Mouse (Mus musculus): ENCODE measurements around the gene Cdca7l. TPM values are rescaled to one million over a fixed set of nuclear protein-coding genes. Genes with fewer than 3 reads are reported as not detected.

Gene Cdca7l
- polyA plus RNA-seq, 1 experiment from 2014 or later: 15.6 TPM

GRCm38 (mm10) chr12:117914613-117915245 lies 110.6 kb downstream of the Cdca7l start:
- Histone ChIP-seq H3K4me1 (replicated peaks) (no peaks in the 10 kb centered on the region), H3K9ac (no peak overlapping the region), H3K9me3 (replicated peaks) (no peaks in the 10 kb centered on the region), H3K36me3 (replicated peaks) (no peaks in the 10 kb centered on the region), H3K27me3 (no peaks in the 10 kb centered on the region), H3K4me3 (replicated peaks) (no peak overlapping the region), H3K4me2 (no peak overlapping the region), H3K27ac (replicated peaks) (no peak overlapping the region)
- WGBS (ENCODE audit: insufficient replicate concordance): 54% methylated on average over 10 of the region's 10 CpGs
- no peak for ATAC-seq (ENCODE audit: insufficient read depth)

GRCm38 (mm10) chr12:117915826-117916588 lies 111.9 kb downstream of the Cdca7l start:
- no peaks in the 10 kb centered on the region for H3K36me3 ChIP-seq (replicated peaks)
- H3K27ac ChIP-seq (replicated peaks): no peak overlapping the region
- no peaks in the 10 kb centered on the region for H3K27me3 ChIP-seq
- no peaks in the 10 kb centered on the region for H3K4me1 ChIP-seq (replicated peaks)
- no peak overlapping the region for H3K4me3 ChIP-seq (replicated peaks)
- WGBS (ENCODE audit: insufficient replicate concordance): 35% methylated on average over 10 of the region's 10 CpGs
- no peaks in the 10 kb centered on the region for H3K9me3 ChIP-seq (replicated peaks)
- H3K9ac ChIP-seq: no peak overlapping the region
- no peak for ATAC-seq (ENCODE audit: insufficient read depth)
- no peak overlapping the region for H3K4me2 ChIP-seq

All from liver, embryonic 15.5 days (tissue).